Mouse (Mus musculus) hindbrain, embryonic 13.5 days (tissue): ENCODE data around the gene Catsper4. TPM values are rescaled to one million over a fixed set of nuclear protein-coding genes. Genes with fewer than 3 reads are reported as not detected.

Experiments
- ATAC-seq: fragments of 200-750 bp; cut with Nextera tagmentation; 2 replicates; pipeline ENCODE4 v1.8.0; 2017; ENCODE audit warnings: moderate TSS enrichment; ENCODE audit not compliant: low FRiP score
- H3K27ac ChIP-seq: fragments of 300-500 bp; sonication (generic); 2 replicates; pipeline ENCODE4 v1.5.1; 2015; ENCODE audit warnings: inconsistent platforms, mild to moderate bottlenecking, moderate library complexity
- H3K27me3 ChIP-seq: fragments of 300-500 bp; sonication (generic); 2 replicates; pipeline ENCODE4 v1.6.1; 2015; ENCODE audit warnings: mild to moderate bottlenecking, inconsistent platforms
- H3K36me3 ChIP-seq: fragments of 300-500 bp; sonication (generic); 2 replicates; pipeline ENCODE4 v1.6.1; 2015; ENCODE audit warnings: mild to moderate bottlenecking, inconsistent platforms
- H3K4me1 ChIP-seq: fragments of 300-500 bp; sonication (generic); replicated peaks from 2 replicates; pipeline ENCODE4 v1.6.1; 2015; ENCODE audit warnings: inconsistent platforms
- H3K4me2 ChIP-seq: fragments of 300-500 bp; sonication (generic); 2 replicates; pipeline ENCODE4 v1.6.1; 2015; ENCODE audit warnings: inconsistent platforms, mild to moderate bottlenecking, moderate library complexity
- H3K4me3 ChIP-seq: fragments of 300-500 bp; sonication (generic); 2 replicates; pipeline ENCODE4 v1.5.1; 2015; ENCODE audit warnings: mild to moderate bottlenecking, inconsistent platforms
- H3K9ac ChIP-seq: fragments of 300-500 bp; sonication (generic); 2 replicates; pipeline ENCODE4 v1.6.1; 2015; ENCODE audit warnings: mild to moderate bottlenecking, inconsistent platforms
- H3K9me3 ChIP-seq: fragments of 300-500 bp; sonication (generic); 2 replicates; pipeline ENCODE4 v1.6.1; 2016; ENCODE audit warnings: inconsistent platforms
- WGBS: fragments of 180-500 bp; shearing (Covaris S2); methylation state at CpG from one replicate; pipeline ENCODE4 v1.1.7; 2015; 5-methylcytosine and 5-hydroxymethylcytosine counted together
- polyA plus RNA-seq: library from polyadenylated mRNA; unstranded; fragments of >200 nt; fragmentation: Nextera tagmentation; extraction: Ambion mirVana; gene quantifications from 2 replicates; pipeline ENCODE4 v1.2.1, GENCODE M21; 2015

The Catsper4 gene
- polyA plus RNA-seq, 1 experiment from 2014 or later, result not detected

GRCm38 (mm10) chr4:134255854-134256253, 28.7 kb upstream of the Catsper4 start:
- H3K27ac ChIP-seq, result peak overlapping the region; percentile 18; the same call in 1 of the 2 replicates
- ATAC-seq, result no peak
- H3K4me3 ChIP-seq, result no peak overlapping the region
- no peaks in the 10 kb centered on the region for H3K9me3 ChIP-seq
- 17% methylated on average over 4 of the region's 4 CpGs for WGBS
- H3K4me1 ChIP-seq, result peaks cover 53% of the 10 kb centered on the region
- H3K9ac ChIP-seq, result no peak overlapping the region; the same call in 1 of the 2 replicates
- peaks cover 59% of the 10 kb centered on the region for H3K27me3 ChIP-seq
- no peak overlapping the region for H3K4me2 ChIP-seq
- H3K36me3 ChIP-seq, result no peaks in the 10 kb centered on the region

DNA sequence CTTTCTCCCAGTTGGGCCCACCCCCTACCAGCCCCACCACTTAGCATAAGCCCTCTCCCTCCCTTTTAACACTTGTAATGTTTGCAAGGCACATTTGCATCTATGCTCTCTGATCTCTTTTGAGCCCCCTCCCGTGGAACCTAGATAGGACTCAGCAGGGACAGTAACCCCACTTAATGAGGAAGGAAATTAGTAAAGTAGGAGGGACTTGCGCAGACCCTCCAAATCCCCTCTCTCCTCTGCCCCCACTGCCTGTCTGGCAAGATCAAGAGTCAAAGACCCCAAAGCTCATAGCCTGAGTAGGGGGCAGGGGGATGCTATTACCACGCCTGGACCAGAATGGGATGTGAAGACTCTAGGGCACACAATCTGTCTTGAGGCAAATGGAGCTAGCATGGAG, 27.7 kb upstream of the Catsper4 start:
- no peak overlapping the region for H3K4me3 ChIP-seq
- no peak overlapping the region for H3K27ac ChIP-seq
- H3K4me2 ChIP-seq, result no peak overlapping the region
- H3K4me1 ChIP-seq, result peaks cover 63% of the 10 kb centered on the region
- ATAC-seq, result no peak
- no peaks in the 10 kb centered on the region for H3K9me3 ChIP-seq
- WGBS, result 20% methylated on average over 3 of the region's 3 CpGs
- H3K36me3 ChIP-seq, result no peaks in the 10 kb centered on the region
- no peak overlapping the region for H3K9ac ChIP-seq
- peaks cover 69% of the 10 kb centered on the region for H3K27me3 ChIP-seq

DNA sequence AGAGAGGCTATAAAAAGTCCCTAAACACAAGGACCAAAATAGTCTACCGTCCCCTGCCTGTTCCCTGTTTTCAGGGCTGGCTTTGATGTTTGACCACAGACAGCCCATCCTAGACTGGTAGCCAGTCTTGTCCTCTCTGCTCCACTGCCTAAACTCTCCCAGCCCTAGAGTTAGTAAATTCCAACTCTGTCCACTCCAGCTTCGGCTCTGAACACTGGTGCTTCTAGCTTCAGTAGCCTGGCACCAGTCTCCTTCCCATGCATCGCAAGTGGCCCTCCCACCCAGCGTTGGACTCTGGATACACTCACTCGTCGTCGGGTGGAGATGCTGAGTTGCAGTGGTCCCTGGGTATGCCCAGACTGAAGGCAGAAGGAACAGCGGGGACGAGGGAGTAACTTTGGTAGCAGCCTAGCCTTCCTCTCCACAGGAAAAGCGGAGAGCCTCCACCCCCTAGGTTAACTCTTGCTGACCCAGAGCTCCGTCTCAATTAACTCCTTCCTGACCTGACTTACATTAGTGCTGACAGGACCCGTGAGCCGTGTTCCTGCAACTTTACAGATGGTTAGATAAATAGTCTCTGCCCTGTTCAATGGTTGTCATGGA, 26.6 kb upstream of the Catsper4 start, which contains the start of gene Grrp1:
Gene Grrp1, minus strand, starts transcription at position 385 of the 603 bp plus-strand sequence.
- Histone ChIP-seq H3K27me3 (peaks cover 79% of the 10 kb centered on the region), H3K9me3 (no peaks in the 10 kb centered on the region), H3K27ac (no peak within 1 kb of the TSS), H3K4me2 (peak within 1 kb of the TSS; percentile 79), H3K9ac (peak within 1 kb of the TSS; percentile 81), H3K36me3 (no peaks in the 10 kb centered on the region), H3K4me3 (peak within 1 kb of the TSS; percentile 56), H3K4me1 (peaks cover 70% of the 10 kb centered on the region)
- ATAC-seq, result no peak
- 1% methylated on average over 13 of the region's 13 CpGs for WGBS

GRCm38 (mm10) chr4:134252911-134253721, 25.9 kb upstream of the Catsper4 start:
- ATAC-seq, result no peak
- peak overlapping the region; percentile 81 for H3K9ac ChIP-seq

GRCm38 (mm10) chr4:134252131-134252910, 25.1 kb upstream of the Catsper4 start:
- H3K36me3 ChIP-seq, result no peaks in the 10 kb centered on the region
- peaks cover 70% of the 10 kb centered on the region for H3K4me1 ChIP-seq
- H3K4me3 ChIP-seq, result peak overlapping the region; percentile 56
- H3K9ac ChIP-seq, result peak overlapping the region; percentile 81
- 3% methylated on average over 22 of the region's 22 CpGs for WGBS
- peak overlapping the region; percentile 79 for H3K4me2 ChIP-seq
- ATAC-seq, result no peak
- H3K27me3 ChIP-seq, result peaks cover 94% of the 10 kb centered on the region
- H3K27ac ChIP-seq, result peak overlapping the region; percentile 84; the same call in 1 of the 2 replicates
- no peaks in the 10 kb centered on the region for H3K9me3 ChIP-seq

More at GRCm38 (mm10) chr4:134252911-134253721, 25.9 kb upstream of the Catsper4 start:
- Histone ChIP-seq H3K27ac (no peak overlapping the region), H3K27me3 (peaks cover 86% of the 10 kb centered on the region), H3K4me1 (peaks cover 70% of the 10 kb centered on the region), H3K9me3 (no peaks in the 10 kb centered on the region), H3K36me3 (no peaks in the 10 kb centered on the region), H3K4me3 (peak overlapping the region; percentile 56), H3K4me2 (peak overlapping the region; percentile 79)
- 6% methylated on average over 15 of the region's 15 CpGs for WGBS

DNA sequence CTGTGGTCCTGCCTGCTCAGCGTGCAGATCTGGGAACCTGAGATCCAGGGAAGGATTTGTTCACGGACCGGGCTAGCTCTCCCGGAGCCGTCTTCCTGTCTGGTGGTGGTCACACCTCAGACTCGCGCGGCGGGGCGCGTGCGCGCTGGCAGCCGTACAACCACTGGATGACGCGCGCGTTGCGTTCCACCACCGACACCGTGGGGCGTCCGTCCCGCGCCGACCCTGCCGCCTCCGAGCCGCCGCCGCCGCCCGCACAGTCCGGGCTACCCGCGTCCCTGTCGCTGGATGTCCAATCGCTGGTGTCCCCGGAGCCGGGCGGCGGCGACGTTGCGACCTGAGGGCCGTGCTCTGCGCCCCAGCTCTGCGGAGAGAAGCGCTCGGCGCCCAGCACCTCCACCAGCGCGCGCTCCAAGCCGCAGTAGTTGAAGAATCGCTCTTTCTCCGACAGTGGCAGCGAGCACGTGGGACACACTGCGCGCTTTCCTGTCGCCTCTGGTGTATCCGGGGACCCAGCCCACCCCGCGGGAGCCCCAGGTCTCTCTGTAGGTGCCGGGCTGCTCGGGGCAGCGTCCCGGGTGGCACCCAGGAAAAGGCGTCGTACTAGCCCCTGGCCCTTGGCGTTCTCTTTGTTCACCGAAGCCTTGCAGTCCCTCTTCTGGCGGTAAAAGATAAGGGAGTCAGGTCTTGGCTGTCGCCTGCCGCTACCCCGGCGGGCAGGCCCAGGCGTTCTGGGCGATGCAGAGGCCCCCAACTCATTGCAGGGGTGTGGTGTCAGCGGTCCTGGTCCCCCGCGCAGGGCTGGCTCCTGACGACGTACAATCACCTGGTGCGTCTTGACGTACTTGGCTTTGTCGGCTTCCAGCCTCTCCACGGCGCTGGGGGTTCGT, 24.3 kb upstream of the Catsper4 start:
- no peaks in the 10 kb centered on the region for H3K36me3 ChIP-seq
- WGBS, result under 1% methylated on average over 90 of the region's 91 CpGs
- ATAC-seq, result peak; percentile 61
- peak overlapping the region; percentile 84 for H3K27ac ChIP-seq
- H3K4me3 ChIP-seq, result peak overlapping the region; percentile 56
- H3K9ac ChIP-seq, result peak overlapping the region; percentile 81
- peaks cover 100% of the 10 kb centered on the region for H3K27me3 ChIP-seq
- peak overlapping the region; percentile 79 for H3K4me2 ChIP-seq
- no peaks in the 10 kb centered on the region for H3K9me3 ChIP-seq
- peaks cover 68% of the 10 kb centered on the region for H3K4me1 ChIP-seq

DNA sequence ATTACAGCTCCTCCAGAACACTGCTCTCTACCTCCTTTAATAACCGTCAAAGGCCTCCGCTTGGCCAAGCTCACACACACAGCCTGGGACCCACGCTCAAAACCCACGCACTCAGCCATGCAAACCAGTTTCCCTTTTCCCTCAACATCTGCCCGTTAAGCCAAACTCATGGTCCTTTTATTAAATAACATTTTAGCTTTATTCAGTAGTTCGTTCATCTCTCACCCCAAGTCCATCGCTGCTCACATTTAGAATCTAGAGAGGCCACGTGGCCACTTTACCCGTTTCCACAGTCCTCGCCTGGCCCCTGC, 23.7 kb upstream of the Catsper4 start:
- ATAC-seq, result no peak
- peak overlapping the region; percentile 79 for H3K4me2 ChIP-seq
- peak overlapping the region; percentile 56 for H3K4me3 ChIP-seq
- peaks cover 98% of the 10 kb centered on the region for H3K27me3 ChIP-seq
- peaks cover 68% of the 10 kb centered on the region for H3K4me1 ChIP-seq
- H3K36me3 ChIP-seq, result no peaks in the 10 kb centered on the region
- H3K27ac ChIP-seq, result peak overlapping the region; percentile 84
- no peaks in the 10 kb centered on the region for H3K9me3 ChIP-seq
- 5% methylated on average over 10 of the region's 10 CpGs for WGBS
- peak overlapping the region; percentile 81 for H3K9ac ChIP-seq

DNA sequence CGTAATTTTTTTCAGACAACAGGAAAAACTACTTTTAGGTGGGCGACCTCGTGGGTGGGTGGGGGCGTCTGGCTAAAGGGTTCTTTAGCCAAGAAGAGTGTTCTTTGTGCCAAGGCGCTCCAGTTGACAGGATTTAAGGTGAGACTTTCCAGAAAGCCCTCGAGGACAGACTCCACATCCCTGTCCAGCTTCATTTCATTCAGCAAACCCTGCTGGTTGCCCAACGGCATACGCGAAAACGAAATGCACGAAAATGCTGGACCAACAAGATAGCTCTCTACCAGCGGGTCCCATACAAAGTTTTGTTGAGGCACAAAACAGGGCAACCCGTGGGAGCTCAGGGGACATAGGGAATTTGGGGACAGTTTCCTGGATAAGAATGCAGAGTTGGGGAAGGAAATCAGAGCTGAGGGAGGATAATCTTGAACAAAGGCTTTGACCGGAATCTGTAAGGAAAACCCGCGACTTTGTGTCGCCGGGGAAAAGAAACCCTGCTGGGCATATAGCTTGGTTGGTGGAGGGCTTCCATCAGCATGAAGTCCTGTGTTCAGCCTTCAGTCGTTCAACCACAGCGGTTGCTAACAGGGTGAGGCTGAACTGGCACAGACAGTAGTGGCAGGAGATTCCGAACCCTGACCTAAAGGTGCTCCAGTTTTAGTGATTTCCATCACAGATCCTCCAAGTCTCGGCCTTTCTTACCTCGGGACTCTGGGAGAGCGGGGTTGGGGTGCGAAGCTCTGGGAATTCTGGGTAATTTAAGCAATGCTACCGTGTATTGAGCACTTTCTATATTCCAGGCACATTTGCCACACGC, 23.1 kb upstream of the Catsper4 start:
- Histone ChIP-seq H3K4me3 (peak overlapping the region; percentile 56), H3K4me2 (peak overlapping the region; percentile 79), H3K9ac (peak overlapping the region; percentile 81), H3K27ac (no peak overlapping the region; the same call in 1 of the 2 replicates), H3K9me3 (no peaks in the 10 kb centered on the region), H3K27me3 (peaks cover 93% of the 10 kb centered on the region), H3K4me1 (peaks cover 69% of the 10 kb centered on the region), H3K36me3 (no peaks in the 10 kb centered on the region)
- 7% methylated on average over 27 of the region's 27 CpGs for WGBS
- no peak for ATAC-seq

GRCm38 (mm10) chr4:134249651-134250050, 22.5 kb upstream of the Catsper4 start:
- no peaks in the 10 kb centered on the region for H3K9me3 ChIP-seq

GRCm38 (mm10) chr4:134246719-134247258, 19.6 kb upstream of the Catsper4 start, which contains the start of gene Gm30191:
Gm30191 (plus strand) TSS chr4:134246935.
- Histone ChIP-seq H3K9ac (peak within 1 kb of the TSS; percentile 90), H3K27me3 (peaks cover 57% of the 10 kb centered on the region), H3K9me3 (no peaks in the 10 kb centered on the region), H3K27ac (peak within 1 kb of the TSS; percentile 48; the same call in 1 of the 2 replicates), H3K36me3 (no peaks in the 10 kb centered on the region), H3K4me3 (peak within 1 kb of the TSS; percentile 87), H3K4me2 (peak within 1 kb of the TSS; percentile 96), H3K4me1 (peaks cover 57% of the 10 kb centered on the region)
- 79% methylated on average over 7 of the region's 7 CpGs for WGBS
- no peak for ATAC-seq

More at GRCm38 (mm10) chr4:134249651-134250050, 22.5 kb upstream of the Catsper4 start:
- peak overlapping the region; percentile 66 for H3K9ac ChIP-seq
- H3K4me1 ChIP-seq, result peaks cover 71% of the 10 kb centered on the region
- peak overlapping the region; percentile 79 for H3K4me2 ChIP-seq
- ATAC-seq, result no peak
- peak overlapping the region; percentile 56 for H3K4me3 ChIP-seq
- H3K27me3 ChIP-seq, result peaks cover 86% of the 10 kb centered on the region
- 1% methylated on average over 30 of the region's 30 CpGs for WGBS
- H3K36me3 ChIP-seq, result no peaks in the 10 kb centered on the region
- H3K27ac ChIP-seq, result no peak overlapping the region
